Mouse (Mus musculus) brain, embryonic 14.5 days (tissue): ENCODE results near the gene Dpp6.

Experiments used
- CTCF ChIP-seq: fragments of 200-500 bp; IDR thresholded peaks from 2 replicates; pipeline ENCODE4 v1.5.1; 2012; ENCODE audit warnings: inconsistent platforms, mild to moderate bottlenecking, moderate library complexity, borderline replicate concordance; ENCODE audit not compliant: insufficient read depth, insufficient read length; ENCODE audit errors: extremely low read depth
- POLR2A ChIP-seq: fragments of 200-500 bp; IDR thresholded peaks from 2 replicates; pipeline ENCODE4 v1.6.1; 2012; ENCODE audit warnings: mild to moderate bottlenecking, inconsistent platforms, borderline replicate concordance; ENCODE audit not compliant: poor library complexity, insufficient read depth, insufficient read length, severe bottlenecking; ENCODE audit errors: extremely low read depth

GRCm38 (mm10) chr5:27194975-27195374, 378.0 kb downstream of the Dpp6 start:
- no peak for TF ChIP-seq POLR2A
- TF ChIP-seq CTCF, result no peak
